Mouse (Mus musculus) frontal cortex, postnatal 14 days (tissue): ENCODE measurements around the gene Gapdh.

Experiments
- DNase-seq, 2 experiments: peaks; one replicate each; pipeline ENCODE4 v3.0.0; 2022; ENCODE audit warnings: low spot score in 2 of 2

Gene Gapdh

DNA sequence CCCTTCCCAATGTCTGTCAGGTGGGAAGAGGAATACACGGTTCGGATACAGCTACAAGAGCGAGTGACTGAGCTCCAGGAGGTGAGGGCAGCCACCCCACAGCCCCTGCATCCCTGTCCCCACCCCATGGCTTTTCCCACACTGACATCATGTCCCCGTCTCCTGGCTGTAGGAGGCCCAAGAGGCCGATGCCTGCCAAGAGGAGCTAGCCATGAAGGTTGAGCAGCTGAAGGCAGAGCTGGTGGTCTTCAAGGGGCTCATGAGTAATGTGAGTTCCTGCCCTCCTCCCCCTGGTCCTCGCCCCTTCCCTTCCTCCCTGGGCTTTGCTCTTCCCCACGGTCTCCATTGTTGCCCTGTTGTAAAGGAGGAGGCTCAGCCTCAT lies 16.7 kb downstream of the Gapdh start:
- no peak for DNase-seq

GRCm38 (mm10) chr6:125148926-125149568 lies 17.2 kb downstream of the Gapdh start:
- no peak for DNase-seq

- no peak for DNase-seq
Measured at GRCm38 (mm10) chr6:125148251-125148925, 17.9 kb downstream of the Gapdh start.

DNA sequence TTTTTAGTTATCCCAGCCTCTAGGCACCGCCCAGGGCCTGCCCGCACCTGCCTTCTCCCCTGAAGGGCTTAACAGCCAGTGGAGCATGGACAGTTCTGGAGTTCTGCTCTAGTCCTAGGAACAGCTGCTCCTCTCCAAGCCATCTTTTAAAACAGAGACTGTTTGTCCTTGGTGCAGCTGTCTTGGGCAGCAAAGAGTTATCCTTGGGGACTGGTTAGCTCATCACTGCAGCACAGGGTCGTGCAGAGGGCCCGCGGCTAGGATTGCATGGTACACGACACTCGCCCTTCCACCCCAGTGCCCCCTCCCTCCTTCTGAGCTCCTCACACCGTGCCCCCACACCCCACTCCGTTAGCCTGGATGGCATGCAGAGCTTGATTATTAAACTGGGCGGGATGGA lies 18.9 kb downstream of the Gapdh start:
- no peak for DNase-seq

- no peak for DNase-seq
Measured at GRCm38 (mm10) chr6:125146797-125147196, 19.5 kb downstream of the Gapdh start.

DNA sequence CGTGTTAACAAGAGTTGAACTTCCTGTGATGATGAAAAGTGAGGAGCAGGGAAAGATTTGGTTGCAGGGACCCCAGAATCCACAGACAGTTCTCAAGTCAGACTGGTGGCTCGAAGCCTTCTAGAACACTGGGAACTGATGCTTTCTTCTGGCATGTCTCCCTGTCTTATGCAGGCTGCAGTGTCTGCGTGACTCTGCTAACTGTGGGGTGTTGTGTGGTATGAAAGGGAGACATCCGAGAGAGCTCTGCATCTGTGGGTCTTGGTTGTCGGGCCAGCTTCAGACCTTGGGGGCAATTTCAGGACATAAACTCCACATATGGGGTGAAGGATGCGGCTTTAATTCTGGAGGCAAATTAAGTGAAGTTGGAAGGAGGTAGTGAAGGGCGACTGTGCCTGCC lies 20.1 kb downstream of the Gapdh start:
- no peak for DNase-seq

DNA sequence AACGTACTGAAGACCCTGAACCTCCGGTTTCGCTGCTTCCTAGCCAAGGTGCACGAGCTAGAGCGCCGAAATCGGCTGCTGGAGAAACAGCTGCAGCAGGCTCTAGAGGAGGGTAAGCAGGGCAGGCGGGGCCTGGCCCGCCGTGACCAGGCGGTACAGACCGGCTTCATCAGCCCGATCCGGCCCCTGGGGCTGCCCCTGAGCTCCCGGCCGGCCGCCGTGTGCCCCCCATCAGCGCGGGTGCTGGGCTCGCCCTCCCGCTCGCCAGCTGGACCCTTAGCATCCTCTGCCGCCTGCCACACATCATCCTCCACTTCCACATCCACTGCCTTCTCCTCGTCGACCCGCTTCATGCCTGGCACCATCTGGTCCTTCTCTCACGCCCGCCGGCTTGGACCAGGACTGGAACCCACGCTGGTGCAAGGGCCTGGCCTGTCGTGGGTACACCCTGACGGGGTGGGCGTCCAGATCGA lies 20.8 kb downstream of the Gapdh start:
- no peak for DNase-seq

- peak; percentile 89 to 92 for DNase-seq
Measured at GRCm38 (mm10) chr6:125145001-125145400, 21.3 kb downstream of the Gapdh start, which contains the start of gene Iffo1. Gene Iffo1, plus strand, starts transcription at chr6:125145241.

DNA sequence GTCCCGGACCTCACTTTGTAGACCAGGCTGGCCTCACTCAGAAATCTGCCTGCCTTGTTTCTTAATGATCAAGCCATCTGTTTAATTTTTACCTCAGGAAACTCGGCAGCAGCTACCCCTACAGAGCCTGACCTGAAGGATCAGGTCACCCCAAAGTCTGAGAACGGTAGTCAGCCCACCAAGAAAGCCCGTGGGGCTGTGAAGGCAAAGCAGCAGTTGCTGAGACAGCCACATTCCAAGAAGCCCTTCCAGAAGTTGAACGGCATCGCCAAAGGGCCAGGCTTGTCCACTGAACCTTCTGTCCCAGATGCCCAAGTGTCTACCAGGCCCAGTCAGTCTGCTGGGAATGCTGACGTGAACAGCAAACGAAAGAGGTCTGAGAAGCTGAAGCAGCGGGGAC lies 22.4 kb downstream of the Gapdh start:
- DNase-seq, result no peak

DNA sequence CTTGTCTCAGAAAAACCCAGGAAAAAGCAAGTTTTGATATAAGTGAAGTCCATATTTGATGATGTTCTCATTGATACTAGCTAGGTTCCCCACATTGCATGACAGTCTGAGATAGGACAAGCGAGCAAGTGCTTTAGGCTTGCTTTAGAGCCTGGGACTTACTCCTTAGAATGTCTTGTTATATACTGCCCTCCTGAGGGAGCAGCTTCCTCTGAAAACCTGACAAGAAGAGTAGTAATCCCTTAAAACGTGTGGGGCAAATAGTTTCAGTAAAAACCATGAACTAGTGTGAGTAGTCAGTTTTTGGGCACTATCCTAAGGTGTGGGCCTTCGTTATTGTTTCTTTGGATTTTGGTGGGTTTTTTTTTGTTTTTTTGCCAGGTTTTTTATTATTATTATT lies 23.1 kb downstream of the Gapdh start:
- DNase-seq, result no peak

GRCm38 (mm10) chr6:125142436-125142835 lies 23.8 kb downstream of the Gapdh start:
- no peak for DNase-seq

DNA sequence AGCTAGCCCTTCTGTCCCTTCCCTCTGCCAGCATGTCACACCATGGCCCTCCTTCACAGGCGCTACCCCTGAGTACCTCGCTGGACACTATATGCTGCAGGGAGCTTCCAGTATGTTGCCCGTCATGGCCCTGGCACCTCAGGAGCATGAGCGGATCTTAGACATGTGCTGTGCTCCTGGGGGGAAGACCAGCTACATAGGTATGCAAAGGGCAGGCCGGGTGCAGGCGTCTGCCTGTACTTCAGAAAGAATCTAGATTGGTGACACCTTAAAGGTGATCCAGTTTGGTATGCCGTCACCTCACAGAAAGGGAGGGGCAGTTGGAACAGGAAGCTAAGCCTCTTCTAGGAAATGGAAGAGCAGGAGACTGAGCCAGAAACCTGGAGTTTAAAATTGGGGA lies 26.5 kb downstream of the Gapdh start:
- no peak for DNase-seq

- peak in 1 of 2 experiments; percentile 47 for DNase-seq
Measured at GRCm38 (mm10) chr6:125137002-125137671, 29.1 kb downstream of the Gapdh start.

GRCm38 (mm10) chr6:125132470-125132869 lies 33.8 kb downstream of the Gapdh start:
- DNase-seq, result no peak

DNA sequence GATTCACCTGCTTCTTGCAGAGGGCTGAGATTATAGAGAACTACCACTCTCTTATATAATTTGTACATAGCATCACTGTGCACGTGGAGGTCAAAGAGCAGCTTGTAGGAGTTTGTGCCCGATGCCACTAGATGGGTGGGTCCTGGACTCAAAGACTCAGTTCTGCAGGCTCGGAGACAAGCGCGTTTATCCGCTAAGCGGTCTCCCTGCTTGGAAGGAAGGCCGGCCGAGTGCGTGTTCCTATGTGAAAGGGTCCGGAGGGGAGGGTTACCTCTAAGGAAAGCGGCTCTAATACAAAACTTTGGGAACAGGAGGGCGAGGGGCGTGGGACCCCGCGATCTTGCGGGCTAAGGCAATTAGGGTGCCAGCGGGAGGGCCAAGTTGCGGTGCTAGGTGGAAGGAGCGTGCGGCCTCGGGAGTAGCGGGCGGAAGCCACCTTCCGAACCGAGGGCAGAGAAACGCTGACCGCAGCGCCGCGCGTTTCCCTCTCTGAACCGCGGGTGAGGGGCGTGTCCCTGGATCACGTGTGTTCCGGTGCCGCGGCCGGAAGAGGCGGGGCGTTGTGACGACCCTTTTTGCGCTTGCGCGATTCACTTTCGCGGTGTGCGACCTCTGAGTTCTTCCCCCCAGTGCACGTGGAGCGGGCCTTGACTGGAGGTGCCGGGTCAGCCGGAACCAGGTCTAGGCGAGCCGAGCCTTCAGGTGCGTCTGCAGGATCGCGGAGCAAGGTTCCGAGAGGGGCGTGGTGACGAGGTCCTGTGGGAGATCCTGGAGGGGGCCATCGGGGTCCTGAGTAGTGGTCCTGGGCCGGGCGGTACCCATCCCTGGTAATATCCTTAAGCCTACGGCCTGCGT lies 34.7 kb downstream of the Gapdh start, which contains the start of gene Nop2:
Gene Nop2 (plus strand): TSS at position 608 of the 855 bp plus-strand sequence.
- DNase-seq, result peak; percentile 71 to 76

GRCm38 (mm10) chr6:125129710-125130402 lies 36.4 kb downstream of the Gapdh start:
- DNase-seq, result no peak

GRCm38 (mm10) chr6:125128724-125129123 lies 37.5 kb downstream of the Gapdh start:
- no peak for DNase-seq

- no peak for DNase-seq
Measured at GRCm38 (mm10) chr6:125119387-125119786, 46.9 kb downstream of the Gapdh start.

GRCm38 (mm10) chr6:125112553-125112952 lies 53.7 kb downstream of the Gapdh start:
- DNase-seq, result no peak
